Comparison of ENCODE assay signal across 27 mouse cellular contexts in the genomic region with DNA sequence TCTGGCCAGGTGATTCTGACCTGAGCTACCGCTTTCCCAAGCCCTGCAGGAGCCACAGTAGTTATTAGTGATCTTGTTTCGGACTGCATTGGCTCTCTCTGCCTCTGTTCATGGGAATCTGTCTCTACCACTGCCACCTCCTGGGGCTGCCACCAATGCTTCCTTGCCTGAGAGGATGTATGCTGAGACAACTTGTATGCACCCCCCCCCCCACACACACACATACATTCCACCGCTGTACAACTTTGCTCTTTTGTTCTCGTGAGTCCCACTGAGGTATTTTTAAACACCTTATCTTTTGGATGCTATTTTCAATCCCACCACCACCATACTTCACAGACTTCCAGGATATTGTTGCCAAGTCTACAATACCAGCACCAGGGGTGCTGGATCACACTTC.
"Had no signal": no experiment of that assay in that cellular context is flagged by ENCODE, and none has a peak within 500 bp of the region (broad histone marks: within the 10 kb centered on the region; RNA-seq: fewer than 3 reads in every experiment).

No protein-coding gene starts in this region.

- H3K9me3 ChIP-seq: hindbrain, embryonic 10.5 days; hindbrain, embryonic 12.5 days; intestine, embryonic 15.5 days; limb, embryonic 10.5 days; limb, embryonic 12.5 days; liver, embryonic 13.5 days; liver, embryonic 15.5 days had no signal

- ATAC-seq: forebrain, embryonic 16.5 days; hindbrain, embryonic 16.5 days; inflammation-experienced regulatory T-cells, adult 6 months; intestine, embryonic 15.5 days; intestine, postnatal 0 days; liver, postnatal 0 days had no signal

- DNase-seq: gastrocnemius, adult 2 months; gastrocnemius, postnatal 10 days; gastrocnemius, postnatal 25 days; heart, postnatal 36 days; kidney, adult 18-20 months; kidney, adult 8-10 months; kidney, postnatal 10 days; kidney, postnatal 25 days; kidney, postnatal 4 days; liver; liver, embryonic 13.5 days; liver, postnatal 0 days; lung, adult 2 months had no signal

- H3K9ac ChIP-seq: hindbrain, embryonic 12.5 days; hindbrain, embryonic 14.5 days; intestine, embryonic 15.5 days; limb, embryonic 12.5 days; liver, embryonic 13.5 days; liver, embryonic 15.5 days; liver, postnatal 0 days had no signal

- H3K27ac ChIP-seq: gastrocnemius, adult 2 months; hindbrain, embryonic 10.5 days; hindbrain, embryonic 12.5 days; hindbrain, embryonic 14.5 days; intestine, embryonic 15.5 days; layer of hippocampus, adult 2 months; left cerebral cortex, adult 2 months; limb, embryonic 10.5 days; limb, embryonic 12.5 days; liver, embryonic 13.5 days; liver, embryonic 15.5 days had no signal

- H3K27me3 ChIP-seq: hindbrain, embryonic 12.5 days; intestine, embryonic 15.5 days; limb, embryonic 12.5 days; liver, embryonic 13.5 days; liver, embryonic 15.5 days had no signal

- H3K4me2 ChIP-seq: hindbrain, embryonic 12.5 days; hindbrain, embryonic 14.5 days; intestine, embryonic 15.5 days; limb, embryonic 12.5 days; liver, embryonic 11.5 days; liver, embryonic 13.5 days; liver, embryonic 15.5 days had no signal

- H3K36me3 ChIP-seq: hindbrain, embryonic 10.5 days; hindbrain, embryonic 12.5 days; intestine, embryonic 15.5 days; limb, embryonic 10.5 days; limb, embryonic 12.5 days; liver, embryonic 13.5 days; liver, embryonic 15.5 days had no signal

- H3K4me3 ChIP-seq: gastrocnemius, adult 2 months; hindbrain, embryonic 10.5 days; hindbrain, embryonic 12.5 days; intestine, embryonic 15.5 days; layer of hippocampus, adult 2 months; left cerebral cortex, adult 2 months; limb, embryonic 10.5 days; limb, embryonic 12.5 days; liver, embryonic 13.5 days; liver, embryonic 15.5 days had no signal

- H3K4me1 ChIP-seq: hindbrain, embryonic 10.5 days; hindbrain, embryonic 12.5 days; intestine, embryonic 15.5 days; limb, embryonic 10.5 days; limb, embryonic 12.5 days; liver, embryonic 13.5 days; liver, embryonic 15.5 days had no signal
